Mouse (Mus musculus) liver, adult 2 months (tissue): ENCODE data around the gene Psmd5.

Source experiments
- CTCF ChIP-seq: fragments of 200-500 bp; IDR thresholded peaks from 2 replicates; pipeline ENCODE4 v1.5.1; 2011; ENCODE audit warnings: low read depth, low read length, control low read depth
- POLR2A ChIP-seq: fragments of 200-500 bp; IDR thresholded peaks from 2 replicates; pipeline ENCODE4 v1.6.1; 2011; ENCODE audit warnings: low read length, control low read depth; ENCODE audit not compliant: insufficient read depth; ENCODE audit errors: extremely low read depth

DNA sequence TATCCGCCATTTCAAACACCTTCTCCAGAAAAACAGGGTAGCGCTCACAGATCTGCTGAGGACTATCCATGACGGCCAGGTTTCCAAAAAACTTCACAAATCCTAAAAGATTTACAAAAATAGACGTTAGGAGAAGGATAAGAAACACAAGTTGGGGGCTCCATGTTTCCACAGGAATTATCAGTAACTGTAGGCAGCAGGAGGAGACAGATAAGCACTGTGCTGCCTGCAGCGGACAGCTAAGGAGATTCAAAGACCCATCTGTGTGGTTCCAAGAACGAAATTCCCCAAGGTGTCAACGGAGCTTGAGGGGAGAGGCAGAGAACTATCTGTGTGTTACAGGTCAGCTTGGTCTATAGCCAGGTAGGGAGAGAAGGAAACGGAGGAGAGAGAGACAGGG, 17.0 kb downstream of the Psmd5 start:
- no peak for TF ChIP-seq POLR2A
- no peak for TF ChIP-seq CTCF
